Mouse (Mus musculus) stomach, embryonic 16.5 days (tissue): ENCODE measurements around the gene Llgl1. TPM values are rescaled to one million over a fixed set of nuclear protein-coding genes. Genes with fewer than 3 reads are reported as not detected.

ENCODE experiments used
- ATAC-seq: fragments of 200-750 bp; cut with Nextera tagmentation; 2 replicates; pipeline ENCODE4 v1.8.0; 2017; ENCODE audit warnings: moderate number of reproducible peaks, moderate TSS enrichment; ENCODE audit not compliant: insufficient read depth, low FRiP score
- H3K27ac ChIP-seq: fragments of 300-500 bp; sonication (generic); 2 replicates; pipeline ENCODE4 v1.5.1; 2014; ENCODE audit warnings: low read length
- H3K27me3 ChIP-seq: fragments of 300-500 bp; sonication (generic); 2 replicates; pipeline ENCODE4 v1.6.1; 2014; ENCODE audit warnings: low read length, control low read depth, mixed read lengths; ENCODE audit not compliant: control insufficient read depth, insufficient read depth
- H3K36me3 ChIP-seq: fragments of 300-500 bp; sonication (generic); 2 replicates; pipeline ENCODE4 v1.6.1; 2014; ENCODE audit warnings: low read length; ENCODE audit not compliant: control insufficient read depth, insufficient read depth
- H3K4me1 ChIP-seq: fragments of 300-500 bp; sonication (generic); 2 replicates; pipeline ENCODE4 v1.6.1; 2014; ENCODE audit warnings: low read length, control low read depth, mixed read lengths; ENCODE audit not compliant: control insufficient read depth, insufficient read depth
- H3K4me2 ChIP-seq: fragments of 300-500 bp; sonication (generic); 2 replicates; pipeline ENCODE4 v1.6.1; 2014; ENCODE audit warnings: low read depth, low read length, mixed read lengths
- H3K4me3 ChIP-seq: fragments of 300-500 bp; sonication (generic); replicated peaks from 2 replicates; pipeline ENCODE4 v1.5.1; 2014; ENCODE audit warnings: mild to moderate bottlenecking, low read length
- H3K9ac ChIP-seq: fragments of 300-500 bp; sonication (generic); 2 replicates; pipeline ENCODE4 v1.6.1; 2014; ENCODE audit warnings: low read length
- H3K9me3 ChIP-seq: fragments of 300-500 bp; sonication (generic); replicated peaks from 2 replicates; pipeline ENCODE4 v1.6.1; 2016; ENCODE audit warnings: low read length, control low read depth; ENCODE audit not compliant: control insufficient read depth
- WGBS: fragments of 180-500 bp; shearing (Covaris S2); extraction: QIAGEN DNeasy Blood & Tissue Kit; methylation state at CpG from one replicate; pipeline ENCODE4 v1.1.7; 2014; 5-methylcytosine and 5-hydroxymethylcytosine counted together
- polyA plus RNA-seq: library from polyadenylated mRNA; unstranded; fragments of >200 nt; fragmentation: Nextera tagmentation; extraction: Ambion mirVana; gene quantifications from 2 replicates; pipeline ENCODE4 v1.2.1, GENCODE M21; 2015

The Llgl1 gene
- polyA plus RNA-seq, 1 experiment from 2014 or later = 43.2 TPM

DNA sequence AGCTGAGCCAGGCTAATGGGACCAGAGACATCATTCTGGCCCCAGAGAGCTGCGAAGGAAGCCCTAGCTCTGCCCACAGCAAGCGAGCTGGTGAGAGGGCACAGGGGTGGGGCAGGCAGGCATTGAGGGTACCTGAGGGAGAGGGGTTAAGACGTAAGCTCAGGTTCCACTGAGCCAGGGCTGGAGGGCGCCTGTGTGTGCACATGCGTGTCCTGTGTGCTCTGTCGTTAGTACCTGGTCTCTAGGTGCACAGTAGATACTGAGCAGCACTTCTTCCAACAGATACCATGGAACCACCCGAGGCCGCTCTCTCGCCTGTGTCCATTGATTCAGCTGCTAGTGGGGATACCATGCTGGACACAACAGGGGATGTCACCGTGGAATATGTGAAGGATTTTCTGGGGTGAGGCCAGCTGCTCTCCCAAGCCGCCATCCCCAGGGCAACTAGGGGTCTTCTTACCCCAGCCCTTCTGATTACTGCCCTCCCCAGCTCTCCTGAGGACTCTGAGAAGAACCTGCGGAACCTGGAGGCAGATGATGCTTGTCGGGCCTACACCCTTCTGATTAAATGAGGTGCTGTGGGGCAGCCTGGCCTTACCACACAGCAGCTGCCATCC lies 13.2 kb downstream of the Llgl1 start:
- Histone ChIP-seq H3K4me2 (no peak overlapping the region), H3K36me3 (peaks cover 52% of the 10 kb centered on the region), H3K27ac (no peak overlapping the region), H3K27me3 (no peaks in the 10 kb centered on the region), H3K4me3 (no peak overlapping the region), H3K4me1 (no peaks in the 10 kb centered on the region), H3K9ac (no peak overlapping the region), H3K9me3 (no peaks in the 10 kb centered on the region)
- no peak for ATAC-seq
- WGBS = 90% methylated on average over 13 of the region's 13 CpGs

DNA sequence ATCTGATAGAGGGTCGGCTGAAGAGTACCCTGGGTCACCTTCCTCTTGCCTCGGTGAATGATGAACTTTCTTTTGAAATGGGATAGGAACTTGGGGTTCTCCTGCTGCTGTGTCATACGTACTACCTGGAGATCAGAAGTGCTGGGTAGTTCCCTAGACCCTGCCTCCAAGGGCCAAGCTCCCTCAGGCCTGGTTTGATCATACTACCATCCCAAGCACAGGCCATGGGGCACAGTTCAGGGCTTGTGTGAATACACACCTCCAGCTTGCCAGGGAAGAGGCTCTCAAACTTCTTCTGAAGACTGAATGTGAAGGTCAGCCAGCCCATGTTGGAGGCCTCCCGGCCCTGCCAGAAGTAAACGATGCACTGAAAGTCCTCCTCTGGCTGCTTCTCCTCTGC lies 16.3 kb downstream of the Llgl1 start:
- Histone ChIP-seq H3K36me3 (peaks cover 49% of the 10 kb centered on the region), H3K4me3 (no peak overlapping the region), H3K4me2 (no peak overlapping the region), H3K27me3 (no peaks in the 10 kb centered on the region), H3K4me1 (no peaks in the 10 kb centered on the region), H3K9ac (no peak overlapping the region), H3K27ac (no peak overlapping the region), H3K9me3 (no peaks in the 10 kb centered on the region)
- WGBS = 86% methylated on average over 5 of the region's 5 CpGs
- no peak for ATAC-seq

DNA sequence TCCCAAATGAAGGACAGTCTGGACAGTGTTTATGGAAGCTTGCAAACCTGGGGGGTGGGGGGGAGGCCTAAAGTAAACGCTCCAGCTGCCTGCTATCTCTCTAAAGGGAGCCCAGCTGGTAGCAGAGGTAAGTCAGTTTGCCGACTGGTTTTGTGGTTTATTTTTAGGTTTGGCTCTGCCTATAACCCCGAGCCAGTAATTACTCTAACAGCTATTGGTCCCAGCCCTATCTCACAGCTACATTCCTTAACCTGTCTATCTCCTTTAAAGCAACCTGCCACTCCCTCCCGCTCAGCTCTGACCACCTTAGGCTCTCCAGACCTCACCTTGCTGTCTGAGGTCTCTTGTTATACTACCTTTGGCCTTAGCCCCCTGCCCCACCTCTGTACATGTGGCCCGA lies 19.7 kb downstream of the Llgl1 start:
- Histone ChIP-seq H3K9me3 (no peaks in the 10 kb centered on the region), H3K27ac (no peak overlapping the region), H3K9ac (no peak overlapping the region), H3K4me3 (no peak overlapping the region), H3K27me3 (no peaks in the 10 kb centered on the region), H3K36me3 (peaks cover 50% of the 10 kb centered on the region), H3K4me2 (no peak overlapping the region), H3K4me1 (no peaks in the 10 kb centered on the region)
- ATAC-seq = no peak
- WGBS = 40% methylated on average over 5 of the region's 5 CpGs

DNA sequence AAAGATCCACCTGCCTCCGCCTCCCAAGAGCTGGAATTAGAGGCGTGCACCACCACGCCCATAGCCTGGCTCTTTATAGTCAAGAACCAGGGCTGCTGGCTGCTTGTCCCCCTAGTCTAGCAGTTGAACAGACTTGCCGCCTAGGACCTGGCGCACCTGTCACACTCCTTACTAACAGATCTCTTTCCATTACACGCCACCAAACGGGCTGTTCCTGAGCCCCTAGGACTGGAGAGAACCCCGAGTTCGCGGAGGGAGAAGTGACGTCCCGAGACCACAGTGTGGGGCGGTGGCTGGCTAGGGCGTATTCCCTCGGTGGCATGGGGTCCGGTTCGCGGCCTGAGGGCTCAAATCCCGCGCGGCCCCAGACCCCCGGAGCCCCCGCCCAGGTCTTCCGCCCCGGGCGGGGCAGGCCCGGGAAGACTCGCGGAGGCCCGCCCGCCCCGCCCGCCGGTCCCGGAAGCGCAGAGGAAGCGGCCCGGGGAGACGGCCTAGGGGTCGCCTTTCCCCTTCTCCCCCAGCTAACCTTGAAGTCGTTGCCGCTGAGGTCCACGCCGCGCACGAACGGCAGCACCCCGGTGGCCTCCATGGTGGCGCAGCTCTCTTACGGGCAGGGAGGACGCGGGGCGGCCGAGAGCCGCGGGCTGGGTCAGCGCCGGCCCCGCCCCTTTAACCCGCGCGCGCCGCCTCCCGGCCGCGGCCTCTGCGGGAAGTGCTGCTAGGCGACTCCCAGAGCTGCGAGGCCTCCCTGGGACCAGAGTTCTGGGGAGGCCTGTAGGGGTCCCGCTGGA lies 27.3 kb downstream of the Llgl1 start, which contains the start of gene Flii:
Gene Flii, minus strand, starts transcription at position 663 of the 791 bp plus-strand sequence.
- under 1% methylated on average over 65 of the region's 71 CpGs for WGBS
- Histone ChIP-seq H3K4me1 (peaks cover 22% of the 10 kb centered on the region), H3K27me3 (no peaks in the 10 kb centered on the region), H3K27ac (peak within 1 kb of the TSS; percentile 89), H3K36me3 (peaks cover 22% of the 10 kb centered on the region), H3K4me2 (peak within 1 kb of the TSS; percentile 67), H3K4me3 (peak within 1 kb of the TSS; percentile 90), H3K9me3 (no peaks in the 10 kb centered on the region), H3K9ac (peak within 1 kb of the TSS; percentile 94)
- ATAC-seq = peak; percentile 82

DNA sequence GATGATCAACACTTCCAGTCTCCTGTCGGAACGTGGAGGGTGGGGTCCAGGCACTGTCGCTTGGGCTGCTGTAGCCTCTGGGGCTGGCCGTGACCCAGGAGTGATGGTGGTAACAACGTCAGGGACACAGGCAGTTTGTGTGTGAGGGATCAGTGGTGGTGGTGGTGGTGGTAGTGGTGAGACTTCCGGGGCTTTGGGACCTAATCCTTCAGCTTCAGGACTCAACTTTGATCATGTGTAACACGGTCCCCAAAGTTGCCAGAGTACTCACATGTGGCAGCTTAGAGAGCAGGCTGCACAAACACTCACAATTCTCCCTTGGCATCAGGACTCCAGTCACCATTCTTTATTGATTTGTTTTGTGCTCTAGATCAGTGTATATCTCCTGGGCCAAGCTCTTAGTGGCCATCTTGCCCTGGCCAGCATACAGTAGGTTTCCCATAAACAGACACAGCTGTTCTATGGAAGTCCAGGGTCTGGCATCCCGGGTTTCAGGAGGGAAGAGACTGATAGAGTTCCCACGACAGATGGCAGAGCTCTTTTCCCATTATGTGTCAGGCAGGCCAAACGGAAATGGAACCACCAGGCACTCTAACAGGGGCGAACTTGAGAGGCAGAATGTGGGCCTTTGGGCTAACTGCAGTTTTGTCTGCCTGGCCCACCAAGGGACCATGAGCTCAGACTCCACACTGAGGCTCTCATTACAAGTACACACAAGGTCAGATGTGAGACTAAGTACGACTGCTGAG lies 28.0 kb downstream of the Llgl1 start:
- peak overlapping the region; percentile 90 for H3K4me3 ChIP-seq
- peaks cover 15% of the 10 kb centered on the region; the same call in 1 of the 2 replicates for H3K36me3 ChIP-seq
- ATAC-seq = peak; percentile 3
- peak overlapping the region; percentile 94 for H3K9ac ChIP-seq
- H3K4me2 ChIP-seq = peak overlapping the region; percentile 67
- no peaks in the 10 kb centered on the region for H3K27me3 ChIP-seq
- H3K27ac ChIP-seq = peak overlapping the region; percentile 89
- peaks cover 22% of the 10 kb centered on the region for H3K4me1 ChIP-seq
- WGBS = 5% methylated on average over 12 of the region's 12 CpGs
- H3K9me3 ChIP-seq = no peaks in the 10 kb centered on the region

DNA sequence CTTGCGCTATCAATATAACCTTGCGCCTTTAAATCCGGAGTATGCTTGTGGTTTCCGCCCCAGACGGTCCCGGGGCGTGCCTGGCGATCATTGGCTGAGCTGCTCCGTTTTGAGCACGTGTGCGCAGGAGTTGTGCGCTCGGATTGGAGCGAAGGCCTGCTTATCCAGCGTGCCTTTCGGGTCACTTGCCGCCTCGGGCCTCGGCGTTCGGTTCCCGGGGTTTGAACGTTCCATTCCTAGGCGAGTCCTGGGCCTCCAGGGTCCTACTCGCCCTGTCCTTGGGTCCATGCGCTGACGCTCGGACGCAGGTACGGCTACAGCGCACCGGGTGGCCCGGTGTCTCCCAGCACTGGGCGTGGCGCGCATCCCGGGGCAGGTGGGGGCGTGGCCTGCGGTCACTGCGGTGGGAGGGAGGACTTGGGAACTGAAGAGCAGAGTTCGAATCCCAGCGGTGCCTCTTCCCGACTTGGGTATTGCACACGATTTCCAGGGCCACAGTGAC lies 28.8 kb downstream of the Llgl1 start, which contains the start of gene Mief2:
Gene Mief2, plus strand, starts transcription at position 139 of the 502 bp plus-strand sequence.
- H3K27me3 ChIP-seq = no peaks in the 10 kb centered on the region
- WGBS = under 1% methylated on average over 44 of the region's 44 CpGs
- H3K4me2 ChIP-seq = peak within 1 kb of the TSS; percentile 67
- H3K4me3 ChIP-seq = peak within 1 kb of the TSS; percentile 90
- peak; percentile 92 for ATAC-seq
- peaks cover 22% of the 10 kb centered on the region for H3K4me1 ChIP-seq
- H3K36me3 ChIP-seq = peaks cover 13% of the 10 kb centered on the region; the same call in 1 of the 2 replicates
- peak within 1 kb of the TSS; percentile 94 for H3K9ac ChIP-seq
- H3K27ac ChIP-seq = peak within 1 kb of the TSS; percentile 89
- no peaks in the 10 kb centered on the region for H3K9me3 ChIP-seq

DNA sequence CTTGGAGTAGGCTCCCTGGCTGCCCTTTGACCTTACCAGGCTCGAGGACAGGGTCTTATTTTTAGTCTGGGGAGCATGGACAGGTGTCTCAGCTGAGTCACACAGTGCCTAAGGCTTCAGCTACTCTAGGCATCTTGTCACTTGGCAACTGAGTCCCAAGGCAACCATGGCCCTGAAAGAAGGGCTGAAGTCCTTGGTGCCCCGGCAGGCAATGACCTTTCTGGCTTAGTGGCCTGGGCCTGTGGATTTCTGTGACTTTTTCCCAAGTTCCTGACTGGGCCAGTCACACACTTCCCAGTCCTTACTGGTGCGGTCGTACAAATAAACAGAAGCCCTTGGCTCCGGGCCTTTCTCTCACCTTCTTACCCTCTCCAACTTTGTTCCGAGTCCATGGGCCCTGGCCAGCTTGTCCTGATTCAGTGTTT lies 29.7 kb downstream of the Llgl1 start:
- Histone ChIP-seq H3K4me3 (peak overlapping the region; percentile 90; the same call in 1 of the 2 replicates), H3K9ac (peak overlapping the region; percentile 94), H3K27me3 (no peaks in the 10 kb centered on the region), H3K4me1 (peaks cover 22% of the 10 kb centered on the region), H3K4me2 (peak overlapping the region; percentile 67; the same call in 1 of the 2 replicates), H3K36me3 (peaks cover 4% of the 10 kb centered on the region; the same call in 1 of the 2 replicates), H3K9me3 (no peaks in the 10 kb centered on the region), H3K27ac (no peak overlapping the region)
- 64% methylated on average over 6 of the region's 6 CpGs for WGBS
- ATAC-seq = no peak

DNA sequence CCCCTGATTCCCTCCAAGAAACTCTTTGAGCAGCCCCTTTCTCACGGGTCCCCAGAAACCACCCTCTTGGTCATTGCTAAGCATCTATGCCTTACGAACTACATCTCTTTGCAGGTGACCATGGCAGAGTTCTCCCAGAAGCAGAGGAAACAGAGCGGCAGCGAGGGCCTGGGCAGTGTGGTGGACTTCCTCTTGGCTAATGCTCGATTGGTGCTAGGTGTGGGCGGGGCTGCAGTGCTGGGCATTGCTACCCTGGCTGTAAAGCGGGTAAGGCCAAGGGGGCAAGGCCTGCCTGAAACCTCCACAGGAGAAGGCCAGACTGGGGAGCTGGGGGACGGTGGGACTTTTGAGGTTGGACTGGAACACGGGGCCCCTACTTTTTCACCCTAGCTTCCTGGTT lies 30.6 kb downstream of the Llgl1 start:
- Histone ChIP-seq H3K9ac (no peak overlapping the region), H3K4me2 (no peak overlapping the region), H3K36me3 (no peaks in the 10 kb centered on the region), H3K4me3 (no peak overlapping the region), H3K27ac (no peak overlapping the region), H3K4me1 (peaks cover 22% of the 10 kb centered on the region), H3K27me3 (no peaks in the 10 kb centered on the region), H3K9me3 (no peaks in the 10 kb centered on the region)
- no peak for ATAC-seq
- WGBS = 80% methylated on average over 9 of the region's 9 CpGs
